Mouse (Mus musculus) embryonic fibroblast, embryonic 13.5 days (primary cell): ENCODE results near the gene Cldn8. TPM values are rescaled to one million over a fixed set of nuclear protein-coding genes. Genes with fewer than 3 reads are reported as not detected.

Experiments
- H3K27ac ChIP-seq: 2 replicates; pipeline ENCODE4 v1.5.1; 2012; ENCODE audit warnings: low read length, control low read depth, inconsistent platforms; ENCODE audit not compliant: insufficient read depth
- H3K4me1 ChIP-seq: 2 replicates; pipeline ENCODE4 v1.6.1; 2011; ENCODE audit warnings: low read length; ENCODE audit not compliant: control insufficient read depth, insufficient read depth
- H3K4me3 ChIP-seq: 2 replicates; pipeline ENCODE4 v1.5.1; 2011; ENCODE audit warnings: mild to moderate bottlenecking, control low read depth, low read length; ENCODE audit not compliant: insufficient read depth
- CTCF ChIP-seq: IDR thresholded peaks from 2 replicates; pipeline ENCODE4 v1.5.1; 2011; ENCODE audit warnings: mild to moderate bottlenecking, control low read depth, low read length, moderate library complexity, borderline replicate concordance; ENCODE audit not compliant: insufficient read depth
- POLR2A ChIP-seq: IDR thresholded peaks from 2 replicates; pipeline ENCODE4 v1.6.1; 2011; ENCODE audit warnings: low read depth, mild to moderate bottlenecking, control low read depth, low read length, moderate library complexity
- polyA plus RNA-seq: library from polyadenylated mRNA; stranded (reverse); fragments of >200 nt; gene quantifications from 2 replicates; pipeline ENCODE4 v1.2.4, GENCODE M21; 2011; ENCODE audit warnings: low read depth; ENCODE audit not compliant: missing spikeins, insufficient read length

The Cldn8 gene
- polyA plus RNA-seq, 1 experiment, result not detected

- H3K4me1 ChIP-seq, result no peaks in the 10 kb centered on the region
- H3K27ac ChIP-seq, result no peak overlapping the region
- no peak overlapping the region for H3K4me3 ChIP-seq
- TF ChIP-seq CTCF (no peak), POLR2A (no peak)
These were observed 13.1 kb upstream of the Cldn8 start for GRCm38 (mm10) chr16:88575885-88576679.

- no peak overlapping the region for H3K27ac ChIP-seq
- no peaks in the 10 kb centered on the region for H3K4me1 ChIP-seq
- no peak for TF ChIP-seq POLR2A
- TF ChIP-seq CTCF, result no peak
These were observed 10.0 kb upstream of the Cldn8 start for GRCm38 (mm10) chr16:88572904-88573404.

GRCm38 (mm10) chr16:88570136-88570535 lies 7.2 kb upstream of the Cldn8 start:
- no peak overlapping the region for H3K27ac ChIP-seq

More at GRCm38 (mm10) chr16:88572904-88573404, 10.0 kb upstream of the Cldn8 start:
- H3K4me3 ChIP-seq, result no peak overlapping the region

GRCm38 (mm10) chr16:88569732-88570131 lies 6.7 kb upstream of the Cldn8 start:
- no peak overlapping the region for H3K27ac ChIP-seq
- no peak overlapping the region for H3K4me3 ChIP-seq
- TF ChIP-seq POLR2A (no peak), CTCF (no peak)
- no peaks in the 10 kb centered on the region for H3K4me1 ChIP-seq

More at GRCm38 (mm10) chr16:88570136-88570535, 7.2 kb upstream of the Cldn8 start:
- no peak overlapping the region for H3K4me3 ChIP-seq
- no peak for TF ChIP-seq POLR2A
- TF ChIP-seq CTCF, result no peak
- H3K4me1 ChIP-seq, result no peaks in the 10 kb centered on the region

- Histone ChIP-seq H3K4me3 (no peak overlapping the region), H3K27ac (no peak overlapping the region), H3K4me1 (no peaks in the 10 kb centered on the region)
- TF ChIP-seq CTCF (no peak), POLR2A (no peak)
These were observed 6.1 kb upstream of the Cldn8 start for GRCm38 (mm10) chr16:88569096-88569495.

GRCm38 (mm10) chr16:88561617-88562164 lies 1.3 kb downstream of the Cldn8 start:
- H3K27ac ChIP-seq, result no peak overlapping the region
- TF ChIP-seq POLR2A, result no peak
- no peak for TF ChIP-seq CTCF
- no peaks in the 10 kb centered on the region for H3K4me1 ChIP-seq
- no peak overlapping the region for H3K4me3 ChIP-seq

- TF ChIP-seq POLR2A, result no peak
- no peak for TF ChIP-seq CTCF
- no peaks in the 10 kb centered on the region for H3K4me1 ChIP-seq
- no peak overlapping the region for H3K4me3 ChIP-seq
- H3K27ac ChIP-seq, result no peak overlapping the region
These were observed 20.5 kb downstream of the Cldn8 start for GRCm38 (mm10) chr16:88542488-88542887.

- H3K4me1 ChIP-seq, result no peaks in the 10 kb centered on the region
- no peak overlapping the region for H3K27ac ChIP-seq
- H3K4me3 ChIP-seq, result no peak overlapping the region
- TF ChIP-seq CTCF (no peak), POLR2A (no peak)
These were observed 23.0 kb downstream of the Cldn8 start for GRCm38 (mm10) chr16:88539841-88540487.

GRCm38 (mm10) chr16:88511348-88511747 lies 51.6 kb downstream of the Cldn8 start:
- TF ChIP-seq CTCF (no peak), POLR2A (no peak)
- peaks cover 4% of the 10 kb centered on the region; the same call in 1 of the 2 replicates for H3K4me1 ChIP-seq
- H3K4me3 ChIP-seq, result no peak overlapping the region
- H3K27ac ChIP-seq, result peak overlapping the region; percentile 44; the same call in 1 of the 2 replicates

Other genes with a start within 250 kb of the Cldn8 start
- not detected in 2 replicates for gene Cldn17, start 56.2 kb downstream of the Cldn8 start, polyA plus RNA-seq
- gene Krtap24-1, start 49.1 kb upstream of the Cldn8 start, polyA plus RNA-seq, result not detected in 2 replicates
- gene 2310079G19Rik, start 64.5 kb upstream of the Cldn8 start, polyA plus RNA-seq, result not detected in 2 replicates
- gene Krtap26-1, start 84.6 kb upstream of the Cldn8 start, polyA plus RNA-seq, result not detected in 2 replicates
- gene Krtap27-1, start 108.5 kb upstream of the Cldn8 start, polyA plus RNA-seq, result not detected in 2 replicates
- not detected in 2 replicates for gene 2310061N02Rik, start 144.8 kb upstream of the Cldn8 start, polyA plus RNA-seq
- gene Krtap13-1, start 165.7 kb upstream of the Cldn8 start, polyA plus RNA-seq, result not detected in 2 replicates
- not detected in 2 replicates for gene Krtap13, start 188.5 kb upstream of the Cldn8 start, polyA plus RNA-seq
- gene 2310034C09Rik, start 195.7 kb upstream of the Cldn8 start, polyA plus RNA-seq, result not detected in 2 replicates
- gene 2310057N15Rik, start 211.0 kb upstream of the Cldn8 start, polyA plus RNA-seq, result not detected in 2 replicates
- gene Gm5965, start 214.7 kb upstream of the Cldn8 start, polyA plus RNA-seq, result not detected in 2 replicates
- not detected in 2 replicates for gene Gm20741, start 249.0 kb upstream of the Cldn8 start, polyA plus RNA-seq